Comparison of ENCODE assay signal across 10 mouse cellular contexts in genomic region chr11:100735134-100735865, GRCm38 (mm10). TPM values are rescaled to one million over a fixed set of nuclear protein-coding genes. Genes with fewer than 3 reads are reported as not detected.
A peak's percentile ranks its signal among the peaks of the same experiment; 100 is the strongest.
DNase-seq lines count a peak whose midpoint lies in the region; ATAC-seq and TF ChIP-seq lines count a peak whose summit lies in the region.
"Had no signal": no experiment of that assay in that cellular context is flagged by ENCODE, and none has a peak within 500 bp of the region (broad histone marks: within the 10 kb centered on the region; RNA-seq: fewer than 3 reads in every experiment).

No protein-coding gene starts in this region.

- H3K4me3 ChIP-seq in heart, embryonic 11.5 days (ENCODE audit: low read depth, low read length), result peak overlapping the region; percentile 99; the same call in 1 of the 2 replicates
- peak overlapping the region; percentile 98; the same call in 1 of the 2 replicates for H3K4me3 ChIP-seq in midbrain, embryonic 10.5 days
- H3K4me3 ChIP-seq in midbrain, postnatal 0 days (ENCODE audit: low read depth, low read length), result no peak overlapping the region
- no peak overlapping the region for H3K4me3 ChIP-seq in intestine, embryonic 15.5 days (replicated peaks)
- H3K4me3 ChIP-seq in stomach, embryonic 15.5 days (replicated peaks), result peak overlapping the region; percentile 100
- H3K4me3 ChIP-seq: limb, embryonic 15.5 days had no signal

- intact Hi-C loops in gastrocnemius, postnatal 36 days (cut with DNase I), result no loop called here

- no peak overlapping the region for H3K27ac ChIP-seq in heart, embryonic 11.5 days (ENCODE audit: low read depth, low read length)
- H3K27ac ChIP-seq in midbrain, embryonic 10.5 days (replicated peaks), result no peak overlapping the region
- no peak overlapping the region for H3K27ac ChIP-seq in midbrain, postnatal 0 days (ENCODE audit: low read depth, low read length)
- H3K27ac ChIP-seq in intestine, embryonic 15.5 days, result no peak overlapping the region
- H3K27ac ChIP-seq in stomach, embryonic 15.5 days, result no peak overlapping the region
- H3K27ac ChIP-seq: limb, embryonic 15.5 days had no signal

- H3K4me1 ChIP-seq in heart, embryonic 11.5 days (ENCODE audit: control insufficient read depth, insufficient read depth, low read length), result peaks cover 19% of the 10 kb centered on the region
- H3K4me1 ChIP-seq in midbrain, embryonic 10.5 days, result peaks cover 29% of the 10 kb centered on the region
- no peaks in the 10 kb centered on the region for H3K4me1 ChIP-seq in midbrain, postnatal 0 days (ENCODE audit: insufficient read depth, low read length)
- H3K4me1 ChIP-seq in intestine, embryonic 15.5 days (replicated peaks), result peaks cover 22% of the 10 kb centered on the region
- peaks cover 23% of the 10 kb centered on the region for H3K4me1 ChIP-seq in stomach, embryonic 15.5 days

- no peak for DNase-seq in heart, adult 9 months (ENCODE audit: low spot score in 2 of 2)
- no peak for DNase-seq in midbrain, embryonic 10.5 days (ENCODE audit: low spot score)
- DNase-seq in midbrain, postnatal 0 days (ENCODE audit: low spot score), result no peak
- no peak for DNase-seq in gastrocnemius, postnatal 36 days
- DNase-seq in left cerebral cortex, adult 8-10 months (ENCODE audit: low spot score in 2 of 2), result no peak

- 88% methylated on average over 9 of the region's 9 CpGs for WGBS in heart, embryonic 11.5 days (ENCODE audit: insufficient replicate concordance)
- WGBS in midbrain, embryonic 10.5 days, result 92% methylated on average over 9 of the region's 9 CpGs
- WGBS in midbrain, postnatal 0 days, result 90% methylated on average over 9 of the region's 9 CpGs
- WGBS in intestine, embryonic 15.5 days, result 85% methylated on average over 9 of the region's 9 CpGs
- WGBS in stomach, embryonic 15.5 days, result 88% methylated on average over 9 of the region's 9 CpGs

- no peaks in the 10 kb centered on the region for H3K9me3 ChIP-seq in heart, embryonic 11.5 days (replicated peaks; ENCODE audit: control insufficient read depth, low read length)
- H3K9me3 ChIP-seq in midbrain, embryonic 10.5 days (replicated peaks), result no peaks in the 10 kb centered on the region
- H3K9me3 ChIP-seq in midbrain, postnatal 0 days (ENCODE audit: low read length), result no peaks in the 10 kb centered on the region
- H3K9me3 ChIP-seq in intestine, embryonic 15.5 days, result no peaks in the 10 kb centered on the region
- H3K9me3 ChIP-seq in stomach, embryonic 15.5 days, result no peaks in the 10 kb centered on the region
- H3K9me3 ChIP-seq: limb, embryonic 15.5 days had no signal

- no peak for TF ChIP-seq CTCF in midbrain, postnatal 0 days (IDR thresholded peaks at IDR 0.05)

- peak overlapping the region; percentile 92 for H3K4me2 ChIP-seq in heart, embryonic 11.5 days
- H3K4me2 ChIP-seq in midbrain, postnatal 0 days (ENCODE audit: low read depth, low read length, poor library complexity, severe bottlenecking), result no peak overlapping the region
- peak overlapping the region; percentile 82 for H3K4me2 ChIP-seq in intestine, embryonic 15.5 days (replicated peaks)
- peak overlapping the region; percentile 75 for H3K4me2 ChIP-seq in stomach, embryonic 15.5 days
- H3K4me2 ChIP-seq: limb, embryonic 15.5 days had no signal

- no peaks in the 10 kb centered on the region for H3K27me3 ChIP-seq in heart, embryonic 11.5 days (ENCODE audit: control insufficient read depth, insufficient read depth, low read length)
- H3K27me3 ChIP-seq in midbrain, embryonic 10.5 days (ENCODE audit: low read depth, poor library complexity, severe bottlenecking), result no peaks in the 10 kb centered on the region
- no peaks in the 10 kb centered on the region for H3K27me3 ChIP-seq in midbrain, postnatal 0 days (ENCODE audit: insufficient read depth, low read length)
- no peaks in the 10 kb centered on the region for H3K27me3 ChIP-seq in intestine, embryonic 15.5 days (replicated peaks)
- H3K27me3 ChIP-seq in stomach, embryonic 15.5 days (replicated peaks), result no peaks in the 10 kb centered on the region
- H3K27me3 ChIP-seq: limb, embryonic 15.5 days had no signal

- no peaks in the 10 kb centered on the region for H3K36me3 ChIP-seq in heart, embryonic 11.5 days (ENCODE audit: control insufficient read depth, insufficient read depth, low read length)
- peaks cover 35% of the 10 kb centered on the region for H3K36me3 ChIP-seq in midbrain, embryonic 10.5 days
- no peaks in the 10 kb centered on the region for H3K36me3 ChIP-seq in midbrain, postnatal 0 days (ENCODE audit: insufficient read depth, low read length)
- H3K36me3 ChIP-seq in intestine, embryonic 15.5 days, result no peaks in the 10 kb centered on the region
- no peaks in the 10 kb centered on the region for H3K36me3 ChIP-seq in stomach, embryonic 15.5 days

- ATAC-seq in heart, embryonic 11.5 days (replicated peaks; ENCODE audit: insufficient number of reproducible peaks, low FRiP score, low TSS enrichment), result no peak
- ATAC-seq in midbrain, postnatal 0 days (ENCODE audit: low FRiP score), result no peak
- no peak for ATAC-seq in intestine, embryonic 15.5 days
- ATAC-seq in stomach, embryonic 15.5 days (ENCODE audit: insufficient read depth, low FRiP score, low read depth), result no peak
- ATAC-seq: forebrain, embryonic 16.5 days had no signal

- peak overlapping the region; percentile 28; the same call in 1 of the 2 replicates for H3K9ac ChIP-seq in heart, embryonic 11.5 days (ENCODE audit: low read depth, low read length)
- H3K9ac ChIP-seq in midbrain, postnatal 0 days (replicated peaks; ENCODE audit: low read length, poor library complexity, severe bottlenecking), result no peak overlapping the region
- H3K9ac ChIP-seq in intestine, embryonic 15.5 days, result peak overlapping the region; percentile 20; the same call in 1 of the 2 replicates
- no peak overlapping the region for H3K9ac ChIP-seq in stomach, embryonic 15.5 days
- H3K9ac ChIP-seq: limb, embryonic 15.5 days had no signal

RNA-seq across cellular contexts. Expression of gene Rab5c, which starts 2.7 kb away (rescaled TPM):
- 30.8 and 41.1 TPM in 2 replicates for polyA plus RNA-seq in heart, embryonic 11.5 days (2014; fragmentation: Nextera tagmentation; extraction: Ambion mirVana)
- 14.8 and 15.4 TPM in 2 replicates for polyA plus RNA-seq in midbrain, embryonic 10.5 days (2016; fragmentation: Nextera tagmentation; extraction: Ambion mirVana)
- total RNA-seq in midbrain, postnatal 0 days (2014; rRNA removed), result 218 and 250 TPM in 2 replicates
- polyA plus RNA-seq in midbrain, postnatal 0 days (2015; fragmentation: Nextera tagmentation; extraction: Ambion mirVana), result 33.8 and 34.4 TPM in 2 replicates
- polyA plus RNA-seq in intestine, embryonic 15.5 days (2015; fragmentation: Nextera tagmentation; extraction: Ambion mirVana), result 26.1 and 26.3 TPM in 2 replicates
- 24.5 and 25.5 TPM in 2 replicates for polyA plus RNA-seq in stomach, embryonic 15.5 days (2015; fragmentation: Nextera tagmentation; extraction: Ambion mirVana)
- total RNA-seq in gastrocnemius, postnatal 36 days (2021), result 10 to 100 TPM; 35.0 to 44.5 TPM
- total RNA-seq in left cerebral cortex, adult 8-10 months (2022), result 100 to 1,000 TPM; 148 to 157 (median 154) TPM

RNA-seq across cellular contexts. Expression of gene Hspb9, which starts 21.6 kb away (rescaled TPM):
- 0.37 TPM in 1 of 2 replicates, not detected in the other for polyA plus RNA-seq in heart, embryonic 11.5 days (2014; fragmentation: Nextera tagmentation; extraction: Ambion mirVana)
- 0.26 and 0.29 TPM in 2 replicates for polyA plus RNA-seq in midbrain, embryonic 10.5 days (2016; fragmentation: Nextera tagmentation; extraction: Ambion mirVana)
- total RNA-seq in midbrain, postnatal 0 days (2014; rRNA removed), result not detected in 2 replicates
- polyA plus RNA-seq in midbrain, postnatal 0 days (2015; fragmentation: Nextera tagmentation; extraction: Ambion mirVana), result not detected in 2 replicates
- polyA plus RNA-seq in intestine, embryonic 15.5 days (2015; fragmentation: Nextera tagmentation; extraction: Ambion mirVana), result 0.40 and 0.54 TPM in 2 replicates
- polyA plus RNA-seq in stomach, embryonic 15.5 days (2015; fragmentation: Nextera tagmentation; extraction: Ambion mirVana), result not detected in 2 replicates
- not detected for total RNA-seq in gastrocnemius, postnatal 36 days (2021)
- total RNA-seq in left cerebral cortex, adult 8-10 months (2022), result not detected
- polyA plus RNA-seq: forebrain, embryonic 16.5 days had no signal

RNA-seq across cellular contexts. Expression of gene Kat2a, which starts 23.0 kb away (rescaled TPM):
- polyA plus RNA-seq in heart, embryonic 11.5 days (2014; fragmentation: Nextera tagmentation; extraction: Ambion mirVana), result 36.7 and 37.9 TPM in 2 replicates
- polyA plus RNA-seq in midbrain, embryonic 10.5 days (2016; fragmentation: Nextera tagmentation; extraction: Ambion mirVana), result 66.6 and 72.2 TPM in 2 replicates
- total RNA-seq in midbrain, postnatal 0 days (2014; rRNA removed), result 62.8 and 75.6 TPM in 2 replicates
- polyA plus RNA-seq in midbrain, postnatal 0 days (2015; fragmentation: Nextera tagmentation; extraction: Ambion mirVana), result 69.9 and 70.0 TPM in 2 replicates
- polyA plus RNA-seq in intestine, embryonic 15.5 days (2015; fragmentation: Nextera tagmentation; extraction: Ambion mirVana), result 48.2 and 51.9 TPM in 2 replicates
- polyA plus RNA-seq in stomach, embryonic 15.5 days (2015; fragmentation: Nextera tagmentation; extraction: Ambion mirVana), result 47.3 and 50.6 TPM in 2 replicates
- 10 to 100 TPM; 10.4 to 10.9 TPM for total RNA-seq in gastrocnemius, postnatal 36 days (2021)
- 10 to 100 TPM; 56.6 to 62.8 (median 59.2) TPM for total RNA-seq in left cerebral cortex, adult 8-10 months (2022)

RNA-seq across cellular contexts. Expression of gene Kcnh4, which starts 24.4 kb away (rescaled TPM):
- polyA plus RNA-seq in heart, embryonic 11.5 days (2014; fragmentation: Nextera tagmentation; extraction: Ambion mirVana), result not detected in 2 replicates
- 1.1 and 2.6 TPM in 2 replicates for polyA plus RNA-seq in midbrain, embryonic 10.5 days (2016; fragmentation: Nextera tagmentation; extraction: Ambion mirVana)
- 13.7 and 19.6 TPM in 2 replicates for total RNA-seq in midbrain, postnatal 0 days (2014; rRNA removed)
- polyA plus RNA-seq in midbrain, postnatal 0 days (2015; fragmentation: Nextera tagmentation; extraction: Ambion mirVana), result 6.1 and 7.4 TPM in 2 replicates
- polyA plus RNA-seq in intestine, embryonic 15.5 days (2015; fragmentation: Nextera tagmentation; extraction: Ambion mirVana), result 0.18 and 0.19 TPM in 2 replicates
- polyA plus RNA-seq in stomach, embryonic 15.5 days (2015; fragmentation: Nextera tagmentation; extraction: Ambion mirVana), result 0.24 and 0.27 TPM in 2 replicates
- total RNA-seq in gastrocnemius, postnatal 36 days (2021), result not detected
- total RNA-seq in left cerebral cortex, adult 8-10 months (2022), result 10 to 100 TPM; 18.4 to 20.2 (median 18.7) TPM
- polyA plus RNA-seq: limb, embryonic 15.5 days had no signal

RNA-seq across cellular contexts. Expression of gene Hcrt, which starts 27.4 kb away (rescaled TPM):
- polyA plus RNA-seq in heart, embryonic 11.5 days (2014; fragmentation: Nextera tagmentation; extraction: Ambion mirVana), result not detected in 2 replicates
- 0.26 TPM in 1 of 2 replicates, not detected in the other for polyA plus RNA-seq in midbrain, embryonic 10.5 days (2016; fragmentation: Nextera tagmentation; extraction: Ambion mirVana)
- total RNA-seq in midbrain, postnatal 0 days (2014; rRNA removed), result 4.5 and 6.7 TPM in 2 replicates
- 5.7 and 16.8 TPM in 2 replicates for polyA plus RNA-seq in midbrain, postnatal 0 days (2015; fragmentation: Nextera tagmentation; extraction: Ambion mirVana)
- not detected in 2 replicates for polyA plus RNA-seq in intestine, embryonic 15.5 days (2015; fragmentation: Nextera tagmentation; extraction: Ambion mirVana)
- not detected in 2 replicates for polyA plus RNA-seq in stomach, embryonic 15.5 days (2015; fragmentation: Nextera tagmentation; extraction: Ambion mirVana)
- not detected for total RNA-seq in gastrocnemius, postnatal 36 days (2021)
- not detected for total RNA-seq in left cerebral cortex, adult 8-10 months (2022)
- polyA plus RNA-seq: limb, embryonic 15.5 days had no signal

Comparison
In these comparisons a context has a peak if more than half of its experiments do, and no peak if none do; other contexts are left out.
1. H3K4me3 ChIP-seq: peak in heart, embryonic 11.5 days (single experiment), midbrain, embryonic 10.5 days (single experiment) and stomach, embryonic 15.5 days (single experiment); none in midbrain, postnatal 0 days (single experiment) and intestine, embryonic 15.5 days (single experiment).
2. H3K9ac ChIP-seq: peak in heart, embryonic 11.5 days (single experiment) and intestine, embryonic 15.5 days (single experiment); none in midbrain, postnatal 0 days (single experiment) and stomach, embryonic 15.5 days (single experiment).